Mouse (Mus musculus): ENCODE results near the gene D630003M21Rik. TPM values are rescaled to one million over a fixed set of nuclear protein-coding genes. Genes with fewer than 3 reads are reported as not detected.
A peak's percentile ranks its signal among the peaks of the same experiment; 100 is the strongest.

D630003M21Rik gene
- polyA plus RNA-seq (2015; fragmentation: Nextera tagmentation; extraction: Ambion mirVana): 1.6 TPM in 2 replicates

DNA sequence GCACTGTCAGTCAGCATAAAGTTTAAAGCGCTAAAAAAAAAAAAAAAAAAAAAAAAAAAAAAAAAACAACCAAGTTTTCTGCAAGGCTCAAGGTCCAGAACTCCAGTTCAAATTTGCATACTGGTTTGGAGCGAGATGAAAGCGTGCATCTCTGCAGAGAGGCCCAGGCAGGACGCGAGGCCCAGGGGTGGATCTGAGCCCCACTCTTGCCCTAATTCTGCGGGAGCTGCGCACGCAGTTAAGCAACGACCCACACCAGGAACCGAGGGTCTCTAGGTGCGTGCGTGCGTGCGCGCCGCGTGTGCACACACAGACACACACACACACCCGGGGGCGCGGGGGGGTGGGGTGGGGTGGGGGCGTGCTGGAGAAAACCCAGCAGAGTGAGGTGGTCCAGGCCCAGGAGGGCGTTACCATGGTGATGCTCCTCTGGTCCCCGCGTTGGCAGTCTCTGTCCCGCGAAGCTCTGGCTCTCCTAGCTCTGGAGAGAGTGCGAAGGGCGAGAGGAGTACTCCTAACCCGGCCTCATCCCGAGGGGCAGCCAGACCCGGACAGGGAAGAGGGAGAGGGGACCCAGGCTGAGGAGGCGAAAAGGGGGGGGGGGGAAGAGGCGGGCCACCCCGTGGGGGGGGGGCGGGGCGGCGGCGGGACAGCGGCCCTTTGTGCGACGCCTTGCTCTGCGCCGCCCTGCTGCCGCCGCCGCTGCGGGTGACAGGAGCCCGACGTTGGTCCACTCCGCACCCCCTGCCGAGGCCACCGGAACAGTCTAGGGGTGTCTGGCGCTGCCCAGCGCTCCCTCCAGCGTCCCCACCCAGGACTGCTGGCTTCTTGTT is at the start of gene D630003M21Rik:
Gene D630003M21Rik, minus strand, starts transcription at position 553 of the 833 bp plus-strand sequence.
- H3K4me3 ChIP-seq: peak within 1 kb of the TSS; percentile 45
- peak; percentile 89 for ATAC-seq (replicated peaks)
- peak within 1 kb of the TSS; percentile 26 for H3K27ac ChIP-seq
- no peaks in the 10 kb centered on the region for H3K36me3 ChIP-seq (replicated peaks)
- WGBS: under 1% methylated on average over 36 of the region's 55 CpGs
- H3K9me3 ChIP-seq: no peaks in the 10 kb centered on the region
- peak within 1 kb of the TSS; percentile 32 for H3K9ac ChIP-seq
- H3K27me3 ChIP-seq (replicated peaks): no peaks in the 10 kb centered on the region
- H3K4me2 ChIP-seq: peak within 1 kb of the TSS; percentile 92
- H3K4me1 ChIP-seq: peaks cover 19% of the 10 kb centered on the region

DNA sequence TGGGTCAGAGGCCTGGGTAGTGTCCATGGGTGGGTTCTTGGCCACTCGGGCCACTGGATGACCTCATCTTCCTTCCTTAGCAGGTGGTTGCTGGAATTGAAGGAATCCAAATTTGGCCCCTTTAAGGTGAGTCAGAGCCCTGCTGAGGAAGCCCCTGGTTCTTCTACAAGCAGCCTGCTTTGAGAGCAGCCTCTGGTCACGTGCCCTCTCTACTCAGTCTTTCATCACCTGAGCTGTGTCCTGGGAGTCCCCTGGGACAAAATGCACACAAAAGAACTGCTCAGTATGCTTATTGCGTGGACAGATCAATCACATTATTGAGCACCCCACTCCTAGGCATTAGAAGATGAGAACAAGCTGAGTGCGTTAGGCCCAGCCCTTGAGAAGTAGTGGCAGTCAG is 47.9 kb upstream of the D630003M21Rik start:
- Histone ChIP-seq H3K4me3 (no peak overlapping the region), H3K27me3 (replicated peaks) (no peaks in the 10 kb centered on the region), H3K36me3 (replicated peaks) (no peaks in the 10 kb centered on the region), H3K9ac (no peak overlapping the region), H3K27ac (no peak overlapping the region), H3K9me3 (no peaks in the 10 kb centered on the region), H3K4me2 (no peak overlapping the region), H3K4me1 (no peaks in the 10 kb centered on the region)
- 74% methylated on average over 4 of the region's 4 CpGs for WGBS
- ATAC-seq (replicated peaks): no peak

DNA sequence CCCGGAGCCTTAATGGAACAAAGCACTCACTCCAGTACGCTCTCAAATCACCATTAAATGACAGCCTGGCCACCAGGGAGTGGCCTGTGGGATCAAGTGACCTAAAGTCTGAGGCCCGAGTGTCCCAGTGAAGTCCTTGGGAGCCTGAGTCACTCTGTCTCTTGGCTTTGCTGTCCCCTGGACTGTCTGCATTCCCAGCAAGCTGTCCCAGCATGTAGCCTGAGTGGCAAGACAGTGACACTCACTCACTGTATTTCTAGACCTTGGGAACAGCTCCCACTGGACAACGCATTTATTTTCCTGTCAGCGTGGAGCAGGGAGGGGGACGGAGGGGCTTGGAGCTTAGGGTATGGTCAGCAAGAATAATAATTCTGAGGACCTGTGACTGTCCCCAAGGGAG is 47.4 kb upstream of the D630003M21Rik start:
- no peak overlapping the region for H3K4me3 ChIP-seq
- H3K9me3 ChIP-seq: no peaks in the 10 kb centered on the region
- no peak overlapping the region for H3K9ac ChIP-seq
- 83% methylated on average over 6 of the region's 6 CpGs for WGBS
- no peak overlapping the region for H3K27ac ChIP-seq
- no peak for ATAC-seq (replicated peaks)
- no peaks in the 10 kb centered on the region for H3K36me3 ChIP-seq (replicated peaks)
- no peaks in the 10 kb centered on the region for H3K27me3 ChIP-seq (replicated peaks)
- no peak overlapping the region for H3K4me2 ChIP-seq
- H3K4me1 ChIP-seq: no peaks in the 10 kb centered on the region

DNA sequence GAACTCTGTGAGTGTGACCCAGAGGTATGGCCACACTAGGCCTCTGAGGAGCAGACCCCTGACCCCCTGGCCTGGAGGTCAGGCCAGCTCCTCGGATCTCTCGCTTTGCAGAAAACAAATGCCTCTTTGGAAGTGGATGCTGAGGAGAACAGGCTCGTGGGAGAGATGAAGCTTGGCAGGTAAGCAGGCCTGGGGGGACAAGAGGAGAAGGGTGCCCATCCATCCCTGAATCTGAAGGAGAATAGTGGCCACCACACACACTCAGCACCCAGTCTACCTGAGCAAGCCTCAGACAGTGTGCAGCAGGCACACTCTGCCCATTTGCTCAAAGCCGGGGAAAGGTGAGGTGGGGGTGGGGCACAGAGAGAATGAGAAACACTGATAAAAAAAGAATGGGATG is 46.8 kb upstream of the D630003M21Rik start:
- Histone ChIP-seq H3K4me1 (no peaks in the 10 kb centered on the region), H3K4me3 (no peak overlapping the region), H3K4me2 (no peak overlapping the region), H3K9me3 (no peaks in the 10 kb centered on the region), H3K27ac (no peak overlapping the region), H3K27me3 (replicated peaks) (no peaks in the 10 kb centered on the region), H3K9ac (no peak overlapping the region), H3K36me3 (replicated peaks) (no peaks in the 10 kb centered on the region)
- no peak for ATAC-seq (replicated peaks)
- 73% methylated on average over 4 of the region's 4 CpGs for WGBS

DNA sequence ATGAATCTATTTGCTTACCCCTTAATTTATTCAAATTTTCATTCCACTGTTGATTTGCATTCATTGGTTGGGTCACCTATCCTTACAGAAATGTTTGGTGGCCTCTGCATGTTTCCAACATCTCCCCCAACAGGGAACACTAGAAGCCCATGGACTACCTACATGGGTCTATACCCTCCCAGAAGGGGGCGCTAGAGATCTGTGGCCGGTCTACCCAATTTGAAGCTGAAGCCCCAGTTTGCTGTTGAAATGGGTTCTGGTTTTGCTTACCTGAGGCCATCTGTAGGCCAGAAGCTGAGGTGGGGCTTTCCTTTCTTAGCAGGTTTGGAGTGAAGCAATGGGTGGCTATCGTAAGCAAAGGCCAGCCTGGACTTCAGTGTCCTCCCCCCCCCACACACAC is 46.3 kb upstream of the D630003M21Rik start:
- no peak for ATAC-seq (replicated peaks)
- H3K4me3 ChIP-seq: no peak overlapping the region
- WGBS: 91% methylated on average over 3 of the region's 3 CpGs
- no peaks in the 10 kb centered on the region for H3K36me3 ChIP-seq (replicated peaks)
- H3K27ac ChIP-seq: no peak overlapping the region
- H3K4me1 ChIP-seq: no peaks in the 10 kb centered on the region
- no peak overlapping the region for H3K4me2 ChIP-seq
- no peaks in the 10 kb centered on the region for H3K9me3 ChIP-seq
- H3K27me3 ChIP-seq (replicated peaks): no peaks in the 10 kb centered on the region
- H3K9ac ChIP-seq: no peak overlapping the region

DNA sequence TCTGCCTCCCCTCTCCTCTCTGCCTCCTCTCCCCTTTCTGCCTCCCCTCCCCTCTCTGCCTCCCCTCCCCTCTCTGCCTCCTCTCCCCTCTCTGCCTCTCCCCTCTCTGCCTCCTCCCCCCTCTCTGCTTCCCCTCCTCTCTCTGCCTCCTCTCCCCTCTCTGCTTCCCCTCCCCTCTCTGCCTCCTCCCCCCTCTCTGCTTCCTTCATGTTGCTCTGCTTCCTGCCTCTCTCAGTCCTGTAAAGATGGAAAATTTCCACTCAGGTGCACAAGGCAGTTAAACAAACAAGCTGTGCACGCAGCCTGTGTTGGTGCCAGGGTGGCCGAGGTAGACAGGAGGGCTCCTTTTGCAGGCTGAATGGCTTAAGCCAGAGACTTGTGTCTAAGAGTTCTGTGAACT is 44.6 kb upstream of the D630003M21Rik start:
- 23% methylated on average over 2 of the region's 2 CpGs for WGBS
- H3K9me3 ChIP-seq: no peaks in the 10 kb centered on the region
- no peaks in the 10 kb centered on the region for H3K36me3 ChIP-seq (replicated peaks)
- H3K4me2 ChIP-seq: no peak overlapping the region
- no peaks in the 10 kb centered on the region for H3K4me1 ChIP-seq
- H3K9ac ChIP-seq: no peak overlapping the region
- H3K27me3 ChIP-seq (replicated peaks): no peaks in the 10 kb centered on the region
- H3K4me3 ChIP-seq: no peak overlapping the region
- no peak for ATAC-seq (replicated peaks)
- peak overlapping the region; percentile 32; the same call in 1 of the 2 replicates for H3K27ac ChIP-seq

DNA sequence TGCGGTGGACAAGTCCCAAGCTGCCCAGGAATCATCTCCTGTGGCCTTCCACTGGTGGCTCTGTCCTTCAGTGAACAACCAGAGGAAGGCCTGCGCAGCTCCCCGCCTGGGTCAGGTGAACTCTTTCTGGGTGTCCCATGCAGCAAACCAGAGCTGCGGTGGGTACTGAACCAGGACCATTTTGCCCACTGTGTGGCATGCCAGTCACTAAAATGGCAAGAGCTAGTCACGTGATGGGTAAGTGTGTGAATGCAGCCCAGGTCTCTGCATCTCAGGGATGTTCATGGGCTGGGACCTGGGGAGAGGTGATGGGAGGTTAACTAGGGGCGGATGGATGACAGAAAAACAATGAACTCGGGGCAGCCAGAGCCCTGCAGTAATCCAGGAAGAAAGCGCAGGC is 41.0 kb upstream of the D630003M21Rik start:
- no peaks in the 10 kb centered on the region for H3K27me3 ChIP-seq (replicated peaks)
- no peak for ATAC-seq (replicated peaks)
- H3K4me2 ChIP-seq: no peak overlapping the region
- no peaks in the 10 kb centered on the region for H3K36me3 ChIP-seq (replicated peaks)
- H3K9ac ChIP-seq: no peak overlapping the region
- no peak overlapping the region for H3K4me3 ChIP-seq
- WGBS: 67% methylated on average over 8 of the region's 8 CpGs
- H3K9me3 ChIP-seq: no peaks in the 10 kb centered on the region
- no peaks in the 10 kb centered on the region for H3K4me1 ChIP-seq
- no peak overlapping the region for H3K27ac ChIP-seq

DNA sequence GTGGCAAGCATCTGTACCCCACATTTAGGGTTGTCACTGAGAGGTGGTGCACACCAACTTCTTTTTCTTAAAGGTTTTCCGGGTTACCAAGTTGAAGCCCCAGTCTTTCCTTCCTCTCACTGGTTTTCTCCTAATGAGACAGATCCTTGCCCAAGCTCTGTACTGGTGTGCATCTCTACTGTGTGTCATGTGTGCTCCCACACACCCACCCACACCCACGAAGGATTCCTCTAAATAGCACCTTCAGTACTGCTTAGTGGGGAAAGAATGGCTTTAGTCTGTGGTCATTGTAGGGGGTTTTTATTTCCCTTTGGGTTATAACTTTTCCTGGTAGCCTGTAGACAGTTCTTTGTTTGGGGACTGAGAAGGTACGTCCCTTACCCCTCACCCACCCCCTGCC is 35.9 kb upstream of the D630003M21Rik start:
- 78% methylated on average over 3 of the region's 3 CpGs for WGBS
- no peak for ATAC-seq (replicated peaks)

DNA sequence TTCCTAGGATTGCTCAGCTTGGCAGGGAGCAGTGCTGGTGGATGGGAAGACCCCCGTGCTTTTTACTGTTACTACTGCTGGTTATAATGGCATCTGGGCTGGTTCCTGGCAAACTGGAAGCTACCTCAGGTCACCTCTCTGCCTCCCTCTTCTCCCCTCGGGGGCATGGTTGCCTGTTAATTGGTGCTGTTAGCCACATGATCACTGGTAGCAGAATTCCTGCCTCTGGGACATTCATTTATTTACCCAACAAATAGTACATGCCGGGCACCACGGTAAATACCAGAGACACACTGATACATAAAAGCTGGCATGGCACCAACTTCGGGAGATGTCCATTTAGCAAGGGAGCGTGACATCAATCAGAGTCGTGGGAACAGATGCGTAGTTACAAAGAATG is 30.5 kb upstream of the D630003M21Rik start:
- ATAC-seq (replicated peaks): no peak
- Histone ChIP-seq H3K4me2 (no peak overlapping the region), H3K27ac (no peak overlapping the region), H3K9me3 (no peaks in the 10 kb centered on the region), H3K4me3 (no peak overlapping the region), H3K36me3 (replicated peaks) (no peaks in the 10 kb centered on the region), H3K9ac (no peak overlapping the region), H3K27me3 (replicated peaks) (no peaks in the 10 kb centered on the region), H3K4me1 (0 out of 2 replicates have a peak, but pooled peaks cover 3% of the 10 kb centered on the region)
- 78% methylated on average over 8 of the region's 8 CpGs for WGBS

More for the DNA sequence above, 35.9 kb upstream of the D630003M21Rik start:
- H3K27ac ChIP-seq: no peak overlapping the region
- no peak overlapping the region for H3K4me3 ChIP-seq
- H3K9ac ChIP-seq: no peak overlapping the region
- H3K27me3 ChIP-seq (replicated peaks): no peaks in the 10 kb centered on the region
- H3K36me3 ChIP-seq (replicated peaks): no peaks in the 10 kb centered on the region
- no peak overlapping the region for H3K4me2 ChIP-seq
- H3K4me1 ChIP-seq: no peaks in the 10 kb centered on the region
- H3K9me3 ChIP-seq: no peaks in the 10 kb centered on the region

DNA sequence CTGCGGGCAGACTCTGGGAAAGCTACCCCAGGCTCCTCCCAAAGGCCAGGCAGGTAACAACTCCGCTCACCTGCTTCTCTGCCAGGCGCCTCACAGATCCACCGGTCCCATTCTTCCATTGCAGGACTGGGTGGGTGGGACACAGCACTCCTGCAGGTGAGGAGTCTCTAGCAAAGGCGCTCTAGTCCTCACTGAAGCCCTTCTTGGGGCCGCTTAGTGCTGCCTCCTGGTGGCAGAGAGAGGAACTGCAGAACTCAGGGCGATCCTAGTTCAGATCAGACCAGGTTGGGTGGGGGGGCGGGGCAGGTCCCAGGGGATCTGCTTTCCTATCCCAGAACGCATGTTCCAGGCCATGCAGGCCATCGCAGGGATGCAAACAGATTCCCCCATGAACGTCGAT is 29.8 kb upstream of the D630003M21Rik start:
- H3K4me3 ChIP-seq: no peak overlapping the region
- H3K9me3 ChIP-seq: no peaks in the 10 kb centered on the region
- no peak overlapping the region for H3K9ac ChIP-seq
- no peak overlapping the region for H3K4me2 ChIP-seq
- ATAC-seq (replicated peaks): no peak
- 15% methylated on average over 12 of the region's 12 CpGs for WGBS
- 0 out of 2 replicates have a peak, but pooled peaks cover 3% of the 10 kb centered on the region for H3K4me1 ChIP-seq
- no peaks in the 10 kb centered on the region for H3K36me3 ChIP-seq (replicated peaks)
- no peak overlapping the region for H3K27ac ChIP-seq
- H3K27me3 ChIP-seq (replicated peaks): no peaks in the 10 kb centered on the region

DNA sequence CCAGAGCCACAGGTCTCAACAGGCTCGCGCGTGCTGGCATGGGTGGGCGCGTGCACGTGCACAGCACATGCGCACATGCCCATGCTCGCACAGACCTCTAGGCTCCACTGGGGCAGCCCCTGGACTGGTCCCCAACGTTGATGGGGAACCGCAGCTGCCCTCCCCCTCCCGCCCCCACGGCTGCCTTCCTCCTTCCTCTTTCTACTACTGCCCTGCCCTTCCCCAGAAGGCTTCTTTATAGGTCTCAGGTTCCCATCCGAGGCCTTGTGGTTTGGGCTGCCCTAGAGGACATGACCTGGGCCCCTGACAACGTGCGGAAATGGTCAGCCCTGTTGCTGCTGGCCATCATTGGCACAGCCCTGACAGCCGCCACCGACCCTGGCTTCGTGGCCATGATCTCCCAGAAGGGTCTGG is 29.0 kb upstream of the D630003M21Rik start, which contains the start of gene Bpi:
Gene Bpi, plus strand, starts transcription at position 90 of the 414 bp plus-strand sequence.
- Histone ChIP-seq H3K9ac (no peak within 1 kb of the TSS), H3K9me3 (no peaks in the 10 kb centered on the region), H3K36me3 (replicated peaks) (no peaks in the 10 kb centered on the region), H3K27me3 (replicated peaks) (no peaks in the 10 kb centered on the region), H3K4me3 (no peak within 1 kb of the TSS), H3K4me1 (0 out of 2 replicates have a peak, but pooled peaks cover 3% of the 10 kb centered on the region), H3K27ac (no peak within 1 kb of the TSS), H3K4me2 (no peak within 1 kb of the TSS)
- WGBS: 75% methylated on average over 18 of the region's 18 CpGs
- no peak for ATAC-seq (replicated peaks)

DNA sequence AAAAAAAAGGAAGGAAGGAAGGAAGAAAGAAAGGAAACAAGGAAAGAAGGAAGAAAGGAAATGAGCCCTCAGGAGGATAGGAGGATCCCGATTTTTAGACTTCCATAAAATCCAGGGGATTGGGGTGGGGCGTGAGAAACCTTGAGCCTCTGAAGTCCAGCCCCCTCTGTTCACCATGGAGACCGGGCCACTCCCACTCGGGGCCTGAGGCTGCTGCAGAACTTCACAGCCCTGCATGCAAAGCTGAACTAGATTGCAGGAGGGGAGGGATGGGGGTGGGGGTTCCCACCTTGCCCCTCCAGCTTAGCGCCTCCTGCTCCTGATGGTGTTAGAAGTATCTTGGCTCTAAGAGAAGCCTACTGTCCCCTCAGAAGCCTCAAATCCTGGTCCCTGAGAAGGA is 27.9 kb upstream of the D630003M21Rik start:
- no peaks in the 10 kb centered on the region for H3K36me3 ChIP-seq (replicated peaks)
- no peaks in the 10 kb centered on the region for H3K27me3 ChIP-seq (replicated peaks)
- H3K9ac ChIP-seq: no peak overlapping the region
- no peak overlapping the region for H3K4me3 ChIP-seq
- no peak for ATAC-seq (replicated peaks)
- no peak overlapping the region for H3K27ac ChIP-seq
- 12% methylated on average over 5 of the region's 5 CpGs for WGBS
- H3K4me2 ChIP-seq: no peak overlapping the region
- 0 out of 2 replicates have a peak, but pooled peaks cover 3% of the 10 kb centered on the region for H3K4me1 ChIP-seq
- H3K9me3 ChIP-seq: no peaks in the 10 kb centered on the region

DNA sequence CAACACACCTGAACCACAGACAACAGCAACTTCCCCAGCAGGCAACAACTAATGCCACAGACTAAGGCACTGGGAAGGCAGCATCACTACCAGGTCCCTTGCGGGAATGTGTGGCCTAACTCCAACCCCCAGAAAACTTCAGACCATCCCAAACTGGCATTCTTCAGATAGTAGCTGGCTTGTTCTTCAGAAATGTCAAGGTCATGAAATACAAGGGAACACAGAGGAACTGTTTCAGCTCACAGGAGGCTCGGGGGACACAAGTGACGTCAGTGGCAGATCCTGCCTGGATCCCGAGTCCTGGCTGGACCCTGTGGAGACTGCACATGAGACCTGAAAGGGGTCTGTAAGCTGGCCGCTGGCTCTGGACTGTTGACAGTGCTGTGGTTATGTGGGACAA is 24.8 kb upstream of the D630003M21Rik start:
- Histone ChIP-seq H3K36me3 (replicated peaks) (no peaks in the 10 kb centered on the region), H3K27ac (no peak overlapping the region), H3K27me3 (replicated peaks) (no peaks in the 10 kb centered on the region), H3K4me3 (no peak overlapping the region), H3K4me2 (no peak overlapping the region), H3K9me3 (no peaks in the 10 kb centered on the region), H3K9ac (no peak overlapping the region), H3K4me1 (0 out of 2 replicates have a peak, but pooled peaks cover 3% of the 10 kb centered on the region)
- 80% methylated on average over 5 of the region's 5 CpGs for WGBS
- no peak for ATAC-seq (replicated peaks)

Measured in midbrain, embryonic 15.5 days (tissue).